ENCODE assay signal across 7 mouse cellular contexts in genomic region chr14:27623368-27623767, GRCm38 (mm10). TPM values are rescaled to one million over a fixed set of nuclear protein-coding genes. Genes with fewer than 3 reads are reported as not detected.
DNase-seq lines count a peak whose midpoint lies in the region; ATAC-seq and TF ChIP-seq lines count a peak whose summit lies in the region.

No protein-coding gene starts in this region.

- no peak overlapping the region for H3K9ac ChIP-seq in embryonic facial prominence, embryonic 14.5 days (ENCODE audit: low read depth, low read length)
- no peak overlapping the region for H3K9ac ChIP-seq in liver, postnatal 0 days (replicated peaks)

- peaks cover 11% of the 10 kb centered on the region for H3K27me3 ChIP-seq in embryonic facial prominence, embryonic 14.5 days (replicated peaks; ENCODE audit: control insufficient read depth, insufficient read depth, low read length)
- peaks cover 5% of the 10 kb centered on the region for H3K27me3 ChIP-seq in liver, postnatal 0 days (ENCODE audit: insufficient read depth, low read length)

- H3K27ac ChIP-seq in embryonic facial prominence, embryonic 14.5 days (replicated peaks; ENCODE audit: low read depth, low read length): no peak overlapping the region
- H3K27ac ChIP-seq in liver, postnatal 0 days (ENCODE audit: low read depth): no peak overlapping the region

- TF ChIP-seq CTCF in liver, postnatal 0 days (IDR thresholded peaks at IDR 0.05; ENCODE audit: low read depth): no peak

- no peaks in the 10 kb centered on the region for H3K9me3 ChIP-seq in embryonic facial prominence, embryonic 14.5 days (ENCODE audit: control insufficient read depth, low read length)
- H3K9me3 ChIP-seq in liver, postnatal 0 days (ENCODE audit: low read length): no peaks in the 10 kb centered on the region

- WGBS in embryonic facial prominence, embryonic 14.5 days: 5% methylated on average over 10 of the region's 10 CpGs
- WGBS in liver, postnatal 0 days (ENCODE audit: insufficient replicate concordance): 10% methylated on average over 10 of the region's 10 CpGs

- DNase-seq in embryonic facial prominence, embryonic 14.5 days (ENCODE audit: low spot score): peak; percentile 82
- peak; percentile 69 for DNase-seq in heart, postnatal 4 days
- DNase-seq in layer of hippocampus, adult 8-10 months (ENCODE audit: low spot score in 2 of 2): peak; percentile 72 to 75
- DNase-seq in liver, postnatal 0 days: peak; percentile 59
- peak; percentile 59 for DNase-seq in retina, adult 2 months (ENCODE audit: low read depth, low spot score)
- DNase-seq in thymus, postnatal 36 days: no peak

- H3K4me1 ChIP-seq in embryonic facial prominence, embryonic 14.5 days (ENCODE audit: control insufficient read depth, insufficient read depth, low read length): peaks cover 9% of the 10 kb centered on the region
- H3K4me1 ChIP-seq in liver, postnatal 0 days (ENCODE audit: insufficient read depth): no peaks in the 10 kb centered on the region

- TF ChIP-seq EP300 in liver, postnatal 0 days (IDR thresholded peaks at IDR 0.05; ENCODE audit: low read depth): no peak

- H3K4me3 ChIP-seq in embryonic facial prominence, embryonic 14.5 days (ENCODE audit: low read depth, low read length): peak overlapping the region; percentile 68
- peak overlapping the region; percentile 47 for H3K4me3 ChIP-seq in liver, postnatal 0 days (ENCODE audit: low read depth, low read length)

- peak; percentile 93 for ATAC-seq in cerebellum, adult (ENCODE audit: insufficient number of reproducible peaks, low FRiP score, low TSS enrichment)
- peak; percentile 67 for ATAC-seq in embryonic facial prominence, embryonic 14.5 days (ENCODE audit: low read depth)
- peak; percentile 88 for ATAC-seq in liver, postnatal 0 days

- H3K4me2 ChIP-seq in embryonic facial prominence, embryonic 14.5 days (ENCODE audit: low read depth, low read length): peak overlapping the region; percentile 92
- peak overlapping the region; percentile 71 for H3K4me2 ChIP-seq in liver, postnatal 0 days (ENCODE audit: low read depth, low read length)

- no peaks in the 10 kb centered on the region for H3K36me3 ChIP-seq in embryonic facial prominence, embryonic 14.5 days (ENCODE audit: control insufficient read depth, insufficient read depth, low read length)
- no peaks in the 10 kb centered on the region for H3K36me3 ChIP-seq in liver, postnatal 0 days (replicated peaks; ENCODE audit: insufficient read depth, low read length)

RNA-seq across cellular contexts. Expression of gene Erc2, which starts 1.1 kb away (rescaled TPM):
- 4.3 and 6.8 TPM in 2 replicates for polyA plus RNA-seq in embryonic facial prominence, embryonic 14.5 days (2014; fragmentation: Nextera tagmentation; extraction: Ambion mirVana)
- total RNA-seq in heart, postnatal 4 days (2021): 1 to 10 TPM; 3.8 to 4.0 TPM
- 100 to 1,000 TPM; 196 to 222 (median 210) TPM for total RNA-seq in layer of hippocampus, adult 8-10 months (2022)
- polyA plus RNA-seq in liver, postnatal 0 days (2015; fragmentation: Nextera tagmentation; extraction: Ambion mirVana): 1.5 and 1.9 TPM in 2 replicates

Comparison
In these comparisons a context has a peak if more than half of its experiments do, and no peak if none do; other contexts are left out.
1. DNase-seq: peak in embryonic facial prominence, embryonic 14.5 days (single experiment), heart, postnatal 4 days (single experiment), layer of hippocampus, adult 8-10 months (2 of 2), liver, postnatal 0 days (single experiment) and retina, adult 2 months (single experiment); none in thymus, postnatal 36 days (0 of 2).
2. RNA of gene Erc2, which starts 1.1 kb away (total RNA-seq): 196 to 222 TPM in layer of hippocampus, adult 8-10 months; 3.8 to 4.0 TPM in heart, postnatal 4 days; every median in the first group is over 10 times any median in the second.
3. Peak in every context shown above with its lines, with median percentiles within 50 percentile points of each other: ATAC-seq.